Mouse (Mus musculus) ovary, postnatal 10 days (tissue): ENCODE results near the gene Cerk.
"Not testable (repeated sequence)": the region's sequence is repeated elsewhere in the genome, so short reads cannot be mapped to it uniquely, and the experiment has no call there.

Experiments
- DNase-seq: peaks from one replicate; pipeline ENCODE4 v3.0.0; 2022; ENCODE audit warnings: low spot score

Gene Cerk

GRCm38 (mm10) chr15:86164718-86165345, 21.1 kb downstream of the Cerk start:
- no peak for DNase-seq

GRCm38 (mm10) chr15:86161800-86162199, 24.1 kb downstream of the Cerk start:
- DNase-seq, result not testable (repeated sequence)

- no peak for DNase-seq
These were observed 25.0 kb downstream of the Cerk start for GRCm38 (mm10) chr15:86160906-86161305.

GRCm38 (mm10) chr15:86159719-86160118, 26.2 kb downstream of the Cerk start:
- no peak for DNase-seq

GRCm38 (mm10) chr15:86159093-86159492, 26.8 kb downstream of the Cerk start:
- DNase-seq, result no peak

- DNase-seq, result no peak
These were observed 29.4 kb downstream of the Cerk start for GRCm38 (mm10) chr15:86156492-86156891.

GRCm38 (mm10) chr15:86153481-86153960, 32.4 kb downstream of the Cerk start:
- DNase-seq, result no peak

GRCm38 (mm10) chr15:86150593-86150992, 35.3 kb downstream of the Cerk start:
- DNase-seq, result no peak

- no peak for DNase-seq
These were observed 39.0 kb downstream of the Cerk start for GRCm38 (mm10) chr15:86146922-86147321.

- DNase-seq, result no peak
These were observed 40.9 kb downstream of the Cerk start for GRCm38 (mm10) chr15:86145046-86145445.

GRCm38 (mm10) chr15:86144577-86144976, 41.4 kb downstream of the Cerk start:
- DNase-seq, result no peak

- DNase-seq, result no peak
These were observed 45.6 kb downstream of the Cerk start for GRCm38 (mm10) chr15:86140323-86140722.

GRCm38 (mm10) chr15:86137638-86138037, 48.3 kb downstream of the Cerk start:
- DNase-seq, result no peak

- peak; percentile 86 for DNase-seq
These were observed 50.8 kb downstream of the Cerk start for GRCm38 (mm10) chr15:86134941-86135783.

- DNase-seq, result no peak
These were observed 55.3 kb downstream of the Cerk start for GRCm38 (mm10) chr15:86130657-86131056.

- no peak for DNase-seq
These were observed 56.9 kb downstream of the Cerk start for GRCm38 (mm10) chr15:86129036-86129435.

- peak; percentile 47 for DNase-seq
These were observed 61.6 kb downstream of the Cerk start for GRCm38 (mm10) chr15:86124359-86124758.

GRCm38 (mm10) chr15:86123409-86123808, 62.5 kb downstream of the Cerk start:
- no peak for DNase-seq

GRCm38 (mm10) chr15:86122261-86122949, 63.5 kb downstream of the Cerk start:
- no peak for DNase-seq

GRCm38 (mm10) chr15:86119186-86119585, 66.8 kb downstream of the Cerk start:
- no peak for DNase-seq

- no peak for DNase-seq
These were observed 68.5 kb downstream of the Cerk start for GRCm38 (mm10) chr15:86117115-86118100.
